Mouse (Mus musculus) embryonic facial prominence, embryonic 14.5 days (tissue): Measurements from ENCODE around the gene C1ql3. TPM values are rescaled to one million over a fixed set of nuclear protein-coding genes. Genes with fewer than 3 reads are reported as not detected.

ENCODE experiments used
- ATAC-seq: fragments of 200-750 bp; cut with Nextera tagmentation; 2 replicates; pipeline ENCODE4 v1.8.0; 2017; ENCODE audit warnings: low read depth, moderate number of reproducible peaks, moderate TSS enrichment
- DNase-seq: peaks from one replicate; pipeline ENCODE4 v3.0.0-alpha.2; 2015; ENCODE audit warnings: low spot score
- H3K27ac ChIP-seq: fragments of 300-500 bp; sonication (generic); replicated peaks from 2 replicates; pipeline ENCODE4 v1.5.1; 2014; ENCODE audit warnings: low read depth, mild to moderate bottlenecking, low read length, moderate library complexity
- H3K27me3 ChIP-seq: fragments of 300-500 bp; sonication (generic); replicated peaks from 2 replicates; pipeline ENCODE4 v1.6.1; 2014; ENCODE audit warnings: low read length; ENCODE audit not compliant: control insufficient read depth, insufficient read depth
- H3K36me3 ChIP-seq: fragments of 300-500 bp; sonication (generic); 2 replicates; pipeline ENCODE4 v1.6.1; 2014; ENCODE audit warnings: low read length, mixed read lengths; ENCODE audit not compliant: control insufficient read depth, insufficient read depth
- H3K4me1 ChIP-seq: fragments of 300-500 bp; sonication (generic); 2 replicates; pipeline ENCODE4 v1.6.1; 2014; ENCODE audit warnings: antibody characterized with exemption, low read length; ENCODE audit not compliant: control insufficient read depth, insufficient read depth
- H3K4me2 ChIP-seq: fragments of 300-500 bp; sonication (generic); 2 replicates; pipeline ENCODE4 v1.6.1; 2014; ENCODE audit warnings: low read depth, mild to moderate bottlenecking, low read length, moderate library complexity, mixed read lengths
- H3K4me3 ChIP-seq: fragments of 300-500 bp; sonication (generic); 2 replicates; pipeline ENCODE4 v1.5.1; 2014; ENCODE audit warnings: low read depth, mild to moderate bottlenecking, low read length
- H3K9ac ChIP-seq: fragments of 300-500 bp; sonication (generic); 2 replicates; pipeline ENCODE4 v1.6.1; 2014; ENCODE audit warnings: low read depth, mild to moderate bottlenecking, low read length, moderate library complexity, mixed read lengths
- H3K9me3 ChIP-seq: fragments of 300-500 bp; sonication (generic); 2 replicates; pipeline ENCODE4 v1.6.1; 2016; ENCODE audit warnings: low read length; ENCODE audit not compliant: control insufficient read depth
- WGBS: fragments of 180-500 bp; shearing (Covaris S2); extraction: QIAGEN DNeasy Blood & Tissue Kit; methylation state at CpG from one replicate; pipeline ENCODE4 v1.1.7; 2014; 5-methylcytosine and 5-hydroxymethylcytosine counted together
- polyA plus RNA-seq: library from polyadenylated mRNA; unstranded; fragments of >200 nt; fragmentation: Nextera tagmentation; extraction: Ambion mirVana; gene quantifications from 2 replicates; pipeline ENCODE4 v1.2.1, GENCODE M21; 2014

C1ql3 gene
- polyA plus RNA-seq, 1 experiment from 2014 or later = 3.5 TPM

- H3K27me3 ChIP-seq = peaks cover 54% of the 10 kb centered on the region
- H3K27ac ChIP-seq = no peak overlapping the region
- H3K36me3 ChIP-seq = no peaks in the 10 kb centered on the region
- under 1% methylated on average over 46 of the region's 75 CpGs for WGBS
- peaks cover 12% of the 10 kb centered on the region; the same call in 1 of the 2 replicates for H3K4me1 ChIP-seq
- peak overlapping the region; percentile 61 for H3K9ac ChIP-seq
- H3K4me2 ChIP-seq = peak overlapping the region; percentile 100
- peak; percentile 59 for ATAC-seq
- H3K4me3 ChIP-seq = peak overlapping the region; percentile 56
- DNase-seq = peak; percentile 45
- no peaks in the 10 kb centered on the region for H3K9me3 ChIP-seq
Observed at GRCm38 (mm10) chr2:13010460-13011341, 905 bp downstream of the C1ql3 start.

- WGBS = 2% methylated on average over 31 of the region's 31 CpGs
- DNase-seq = no peak
- Histone ChIP-seq H3K36me3 (no peaks in the 10 kb centered on the region), H3K9me3 (no peaks in the 10 kb centered on the region), H3K4me3 (peak overlapping the region; percentile 56), H3K4me2 (peak overlapping the region; percentile 100), H3K4me1 (peaks cover 12% of the 10 kb centered on the region; the same call in 1 of the 2 replicates), H3K9ac (peak overlapping the region; percentile 61), H3K27me3 (peaks cover 54% of the 10 kb centered on the region), H3K27ac (no peak overlapping the region)
- peak; percentile 7; the same call in 1 of the 2 replicates for ATAC-seq
Observed at GRCm38 (mm10) chr2:13010030-13010459, 1.6 kb downstream of the C1ql3 start.

GRCm38 (mm10) chr2:13009261-13009972 is 2.2 kb downstream of the C1ql3 start:
- peak overlapping the region; percentile 56 for H3K4me3 ChIP-seq
- peak; percentile 60; the same call in 1 of the 2 replicates for ATAC-seq
- peaks cover 12% of the 10 kb centered on the region; the same call in 1 of the 2 replicates for H3K4me1 ChIP-seq
- no peak overlapping the region for H3K27ac ChIP-seq
- peak; percentile 43 for DNase-seq
- no peaks in the 10 kb centered on the region for H3K36me3 ChIP-seq
- peak overlapping the region; percentile 61 for H3K9ac ChIP-seq
- H3K9me3 ChIP-seq = no peaks in the 10 kb centered on the region
- peak overlapping the region; percentile 100 for H3K4me2 ChIP-seq
- peaks cover 54% of the 10 kb centered on the region for H3K27me3 ChIP-seq
- WGBS = 5% methylated on average over 18 of the region's 18 CpGs

- DNase-seq (no peak), ATAC-seq (no peak)
- WGBS = 70% methylated on average over 1 of the region's 1 CpGs
- H3K4me3 ChIP-seq = no peak overlapping the region
- no peaks in the 10 kb centered on the region for H3K36me3 ChIP-seq
- no peak overlapping the region for H3K4me2 ChIP-seq
- no peaks in the 10 kb centered on the region for H3K9me3 ChIP-seq
- no peak overlapping the region for H3K27ac ChIP-seq
- peaks cover 49% of the 10 kb centered on the region for H3K27me3 ChIP-seq
- no peak overlapping the region for H3K9ac ChIP-seq
- peaks cover 12% of the 10 kb centered on the region; the same call in 1 of the 2 replicates for H3K4me1 ChIP-seq
Observed at GRCm38 (mm10) chr2:13008433-13008832, 3.2 kb downstream of the C1ql3 start.

- Histone ChIP-seq H3K4me3 (no peak overlapping the region), H3K9me3 (no peaks in the 10 kb centered on the region), H3K27ac (no peak overlapping the region), H3K36me3 (no peaks in the 10 kb centered on the region), H3K4me2 (no peak overlapping the region), H3K9ac (no peak overlapping the region), H3K27me3 (no peaks in the 10 kb centered on the region), H3K4me1 (no peaks in the 10 kb centered on the region)
- no peak for ATAC-seq
- no peak for DNase-seq
- WGBS = 67% methylated on average over 2 of the region's 2 CpGs
Observed at GRCm38 (mm10) chr2:13000026-13000425, 11.6 kb downstream of the C1ql3 start.

- WGBS = 54% methylated on average over 4 of the region's 4 CpGs
- H3K4me2 ChIP-seq = no peak overlapping the region
- DNase-seq (peak; percentile 12), ATAC-seq (no peak)
- no peak overlapping the region for H3K4me3 ChIP-seq
- H3K36me3 ChIP-seq = no peaks in the 10 kb centered on the region
- H3K4me1 ChIP-seq = no peaks in the 10 kb centered on the region
- H3K27ac ChIP-seq = no peak overlapping the region
- no peaks in the 10 kb centered on the region for H3K9me3 ChIP-seq
- H3K27me3 ChIP-seq = no peaks in the 10 kb centered on the region
- H3K9ac ChIP-seq = no peak overlapping the region
Observed at GRCm38 (mm10) chr2:12984901-12985732, 26.5 kb downstream of the C1ql3 start.

- Histone ChIP-seq H3K4me3 (no peak overlapping the region), H3K36me3 (no peaks in the 10 kb centered on the region), H3K9me3 (no peaks in the 10 kb centered on the region), H3K27me3 (no peaks in the 10 kb centered on the region), H3K9ac (no peak overlapping the region), H3K4me2 (no peak overlapping the region), H3K27ac (no peak overlapping the region), H3K4me1 (no peaks in the 10 kb centered on the region)
- 64% methylated on average over 4 of the region's 4 CpGs for WGBS
- ATAC-seq (no peak), DNase-seq (no peak)
Observed at GRCm38 (mm10) chr2:12978771-12979170, 32.8 kb downstream of the C1ql3 start.

GRCm38 (mm10) chr2:12977367-12977766 is 34.2 kb downstream of the C1ql3 start:
- H3K27me3 ChIP-seq = no peaks in the 10 kb centered on the region

More at GRCm38 (mm10) chr2:12977367-12977766, 34.2 kb downstream of the C1ql3 start:
- ATAC-seq (no peak), DNase-seq (no peak)
- Histone ChIP-seq H3K4me1 (no peaks in the 10 kb centered on the region), H3K4me2 (no peak overlapping the region), H3K9me3 (no peaks in the 10 kb centered on the region), H3K36me3 (no peaks in the 10 kb centered on the region), H3K27ac (no peak overlapping the region), H3K4me3 (no peak overlapping the region), H3K9ac (no peak overlapping the region)
- 93% methylated on average over 7 of the region's 7 CpGs for WGBS
